Mouse (Mus musculus) c-Kit-positive CD71-positive TER-119-negative erythroid progenitor cells, embryonic 14.5 days (primary cell): ENCODE measurements around the gene Rsc1a1.

ENCODE experiments used
- DNase-seq: peaks from one replicate; pipeline ENCODE4 v3.0.0-alpha.2; 2013; ENCODE audit warnings: low read depth

Rsc1a1 gene

GRCm38 (mm10) chr4:141653813-141654212, 31.6 kb downstream of the Rsc1a1 start:
- no peak for DNase-seq

- no peak for DNase-seq
Observed at GRCm38 (mm10) chr4:141653044-141653443, 32.4 kb downstream of the Rsc1a1 start.

- no peak for DNase-seq
Observed at GRCm38 (mm10) chr4:141651944-141652343, 33.5 kb downstream of the Rsc1a1 start.

- DNase-seq: no peak
Observed at GRCm38 (mm10) chr4:141651286-141651685, 34.1 kb downstream of the Rsc1a1 start.

GRCm38 (mm10) chr4:141649244-141649643, 36.2 kb downstream of the Rsc1a1 start:
- DNase-seq: no peak

- DNase-seq: no peak
Observed at GRCm38 (mm10) chr4:141648262-141648661, 37.1 kb downstream of the Rsc1a1 start.

GRCm38 (mm10) chr4:141647187-141647586, 38.2 kb downstream of the Rsc1a1 start:
- no peak for DNase-seq

GRCm38 (mm10) chr4:141645988-141646387, 39.4 kb downstream of the Rsc1a1 start:
- no peak for DNase-seq

- DNase-seq: no peak
Observed at GRCm38 (mm10) chr4:141643118-141643855, 42.1 kb downstream of the Rsc1a1 start.

- no peak for DNase-seq
Observed at GRCm38 (mm10) chr4:141641961-141642811, 43.2 kb downstream of the Rsc1a1 start.

- DNase-seq: no peak
Observed at GRCm38 (mm10) chr4:141641353-141641771, 44.0 kb downstream of the Rsc1a1 start.

- no peak for DNase-seq
Observed at GRCm38 (mm10) chr4:141639474-141639873, 45.9 kb downstream of the Rsc1a1 start.

- no peak for DNase-seq
Observed at GRCm38 (mm10) chr4:141636693-141637092, 48.7 kb downstream of the Rsc1a1 start.

GRCm38 (mm10) chr4:141635991-141636390, 49.4 kb downstream of the Rsc1a1 start:
- DNase-seq: no peak
